In genomic region chr10:97038025-97038424, GRCm38 (mm10) we compare ENCODE assay signal across 24 mouse cellular contexts.
"Had no signal": no experiment of that assay in that cellular context is flagged by ENCODE, and none has a peak within 500 bp of the region (broad histone marks: within the 10 kb centered on the region; RNA-seq: fewer than 3 reads in every experiment).

No protein-coding gene starts in this region.

- H3K27me3 ChIP-seq: heart, embryonic 13.5 days; heart, embryonic 15.5 days; hindbrain, embryonic 13.5 days; hindbrain, embryonic 15.5 days; kidney, embryonic 15.5 days; limb, embryonic 13.5 days; limb, embryonic 15.5 days; liver, embryonic 12.5 days had no signal

- DNase-seq: gastrocnemius, postnatal 14 days; gastrocnemius, postnatal 36 days; heart, adult 11 months; heart, postnatal 14 days; heart, postnatal 36 days; kidney, adult 18-20 months; kidney, adult 8-10 months; kidney, postnatal 14 days; kidney, postnatal 4 days; layer of hippocampus, adult 9-11 months; layer of hippocampus, postnatal 36 days; left cerebral cortex, postnatal 4 days had no signal

- ATAC-seq: hindbrain, postnatal 0 days; liver, embryonic 12.5 days had no signal

- H3K27ac ChIP-seq: heart, embryonic 10.5 days; heart, embryonic 13.5 days; heart, embryonic 15.5 days; hindbrain, embryonic 13.5 days; hindbrain, embryonic 15.5 days; hindbrain, postnatal 0 days; kidney, embryonic 15.5 days; kidney, postnatal 0 days; limb, embryonic 13.5 days; limb, embryonic 15.5 days; liver, embryonic 12.5 days; liver, embryonic 14.5 days had no signal

- H3K4me3 ChIP-seq: heart, embryonic 10.5 days; heart, embryonic 13.5 days; heart, embryonic 15.5 days; hindbrain, embryonic 13.5 days; hindbrain, embryonic 15.5 days; kidney, embryonic 15.5 days; limb, embryonic 13.5 days; limb, embryonic 15.5 days; liver, embryonic 12.5 days had no signal

- H3K36me3 ChIP-seq: heart, embryonic 10.5 days; heart, embryonic 13.5 days; heart, embryonic 15.5 days; hindbrain, embryonic 13.5 days; hindbrain, embryonic 15.5 days; kidney, embryonic 15.5 days; limb, embryonic 13.5 days; limb, embryonic 15.5 days; liver, embryonic 12.5 days had no signal

- H3K9ac ChIP-seq: heart, embryonic 13.5 days; heart, embryonic 15.5 days; hindbrain, embryonic 13.5 days; hindbrain, embryonic 15.5 days; kidney, embryonic 15.5 days; limb, embryonic 13.5 days; limb, embryonic 15.5 days; liver, embryonic 12.5 days; liver, embryonic 14.5 days had no signal

- H3K4me1 ChIP-seq: heart, embryonic 10.5 days; hindbrain, embryonic 13.5 days; hindbrain, embryonic 15.5 days; kidney, embryonic 15.5 days; liver, embryonic 12.5 days had no signal

- H3K9me3 ChIP-seq: heart, embryonic 10.5 days; heart, embryonic 13.5 days; heart, embryonic 15.5 days; hindbrain, embryonic 13.5 days; hindbrain, embryonic 15.5 days; kidney, embryonic 15.5 days; limb, embryonic 13.5 days; limb, embryonic 15.5 days; liver, embryonic 12.5 days had no signal

- H3K4me2 ChIP-seq: heart, embryonic 13.5 days; heart, embryonic 15.5 days; hindbrain, embryonic 13.5 days; hindbrain, embryonic 15.5 days; kidney, embryonic 15.5 days; limb, embryonic 13.5 days; limb, embryonic 15.5 days; liver, embryonic 12.5 days had no signal
